Mouse (Mus musculus) heart, postnatal 14 days (tissue): Measurements from ENCODE around the gene Scgb1b15. TPM values are rescaled to one million over a fixed set of nuclear protein-coding genes. Genes with fewer than 3 reads are reported as not detected.
"Not testable (repeated sequence)": the region's sequence is repeated elsewhere in the genome, so short reads cannot be mapped to it uniquely, and the experiment has no call there.

Experiments used
- DNase-seq, 2 experiments: peaks; one replicate each; pipeline ENCODE4 v3.0.0; 2021 to 2022
- intact Hi-C: fragments of 180-260 bp; cut with DNase I; formaldehyde crosslinking; loops from one replicate; pipeline ENCODE4 v1.15.1; 2025
- long read RNA-seq, 2 experiments: library from polyadenylated mRNA; stranded (forward); transcript quantifications; one replicate each; pipeline ENCODE4 v2.0.0; 2021
- total RNA-seq, 2 experiments: library from RNA; stranded (reverse); gene quantifications; 2 replicates each; pipeline ENCODE4 v1.2.3; 2021

The Scgb1b15 gene
- not detected for total RNA-seq
- long read RNA-seq, experiment 1, result 0 reads
- long read RNA-seq, experiment 2, result 0 reads

DNA sequence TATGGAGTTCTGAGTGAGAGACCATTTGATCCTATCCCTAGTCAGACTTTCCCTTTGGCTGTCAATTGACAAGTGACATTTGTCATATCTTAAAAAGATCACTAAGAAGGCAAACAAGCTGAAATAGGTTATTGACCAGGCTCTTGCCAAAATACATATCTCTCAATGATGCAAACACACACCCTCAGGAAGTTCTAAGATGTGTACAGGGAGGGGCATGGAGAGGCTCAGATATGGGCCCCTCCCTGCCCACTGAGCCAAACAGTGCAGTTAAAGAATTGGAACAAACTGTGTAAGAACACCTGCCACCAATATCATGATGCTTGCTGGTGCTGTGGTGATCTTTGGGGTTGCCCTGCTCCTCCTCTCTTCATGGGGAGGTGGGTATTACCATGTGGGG, at the start of gene Scgb1b15:
Gene Scgb1b15 (plus strand): TSS at position 301 of the 400 bp plus-strand sequence.
- DNase-seq, intact Hi-C loops: not testable (repeated sequence)

DNA sequence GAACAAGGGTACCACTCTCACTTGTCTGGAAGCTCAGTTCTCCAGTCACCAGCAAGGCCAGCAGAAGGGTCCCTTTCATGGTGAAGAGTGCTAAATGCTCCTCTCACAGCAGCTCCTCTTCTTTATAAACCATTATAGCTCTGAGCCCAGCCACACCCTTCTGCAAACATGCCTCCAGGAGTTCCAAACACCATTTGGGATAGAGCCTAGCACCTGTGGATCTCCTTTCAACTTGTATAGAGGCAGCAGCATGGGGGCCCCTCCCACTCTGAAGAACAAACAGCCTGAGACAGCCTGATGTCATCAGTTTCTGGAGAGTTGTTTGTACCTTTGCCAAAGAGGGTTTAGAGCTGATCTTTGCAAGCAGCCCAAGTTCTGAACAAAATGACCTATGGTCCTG, 6.8 kb upstream of the Scgb1b15 start, which contains the start of gene Scgb2b15:
Gene Scgb2b15 (minus strand): TSS at position 101 of the 400 bp plus-strand sequence.
- intact Hi-C loops, DNase-seq: not testable (repeated sequence)

Other genes starting within 250 kb of the Scgb1b15 start
- not detected for gene Scgb2b15, start 6.9 kb upstream of the Scgb1b15 start, total RNA-seq
- gene Scgb2b17, start 220.0 kb downstream of the Scgb1b15 start, total RNA-seq, result not detected
- not detected for gene Scgb1b17, start 226.9 kb downstream of the Scgb1b15 start, total RNA-seq